Mouse (Mus musculus) testis, adult 2 months (tissue): ENCODE measurements around the gene Fshr.

Experiments used
- CTCF ChIP-seq: fragments of 200-500 bp; IDR thresholded peaks from 2 replicates; pipeline ENCODE4 v1.5.1; 2012; ENCODE audit warnings: low read depth, mild to moderate bottlenecking, inconsistent platforms, low read length, moderate library complexity; ENCODE audit not compliant: control insufficient read depth, insufficient read depth, insufficient replicate concordance
- POLR2A ChIP-seq: fragments of 200-500 bp; IDR thresholded peaks from 2 replicates; pipeline ENCODE4 v1.6.1; 2012; ENCODE audit warnings: low read depth, mild to moderate bottlenecking, inconsistent platforms, low read length, moderate library complexity; ENCODE audit not compliant: control insufficient read depth

- TF ChIP-seq CTCF (no peak), POLR2A (no peak)
These were observed 1.7 kb upstream of the Fshr start for GRCm38 (mm10) chr17:89202181-89202580.
